Mouse (Mus musculus): ENCODE results near the gene Kdelr1. TPM values are rescaled to one million over a fixed set of nuclear protein-coding genes. Genes with fewer than 3 reads are reported as not detected.

Kdelr1 gene
- polyA plus RNA-seq, 1 experiment from 2014 or later, result 73.7 TPM

DNA sequence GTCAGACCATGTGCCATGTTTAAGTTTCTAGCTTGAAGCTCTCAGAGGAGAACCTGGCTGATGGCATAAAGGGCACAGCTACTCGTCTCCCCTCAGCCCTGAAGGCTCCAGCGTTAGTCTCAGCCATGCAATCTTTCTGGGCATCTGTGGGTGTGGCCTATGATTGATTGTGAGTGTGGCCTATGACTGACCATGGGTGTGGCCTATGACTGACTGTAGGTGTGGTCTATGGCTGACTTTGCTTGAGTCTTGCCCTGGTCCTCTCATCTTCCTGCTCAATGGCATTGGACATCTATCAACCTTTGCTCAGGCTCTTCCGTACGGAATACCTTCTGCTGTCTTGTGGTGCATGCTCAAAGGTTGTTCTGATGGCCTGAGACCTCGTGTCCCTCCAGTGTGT is 29.0 kb downstream of the Kdelr1 start:
- ATAC-seq (ENCODE audit: low FRiP score, low read depth), result no peak
- peaks cover 10% of the 10 kb centered on the region for H3K4me1 ChIP-seq
- no peak overlapping the region for H3K27ac ChIP-seq
- 56% methylated on average over 5 of the region's 5 CpGs for WGBS
- H3K9me3 ChIP-seq, result no peaks in the 10 kb centered on the region
- H3K9ac ChIP-seq, result no peak overlapping the region
- no peak overlapping the region for H3K4me2 ChIP-seq (replicated peaks)
- H3K36me3 ChIP-seq, result no peaks in the 10 kb centered on the region; the same call in 1 of the 2 replicates
- no peak overlapping the region for H3K4me3 ChIP-seq
- H3K27me3 ChIP-seq, result no peaks in the 10 kb centered on the region

DNA sequence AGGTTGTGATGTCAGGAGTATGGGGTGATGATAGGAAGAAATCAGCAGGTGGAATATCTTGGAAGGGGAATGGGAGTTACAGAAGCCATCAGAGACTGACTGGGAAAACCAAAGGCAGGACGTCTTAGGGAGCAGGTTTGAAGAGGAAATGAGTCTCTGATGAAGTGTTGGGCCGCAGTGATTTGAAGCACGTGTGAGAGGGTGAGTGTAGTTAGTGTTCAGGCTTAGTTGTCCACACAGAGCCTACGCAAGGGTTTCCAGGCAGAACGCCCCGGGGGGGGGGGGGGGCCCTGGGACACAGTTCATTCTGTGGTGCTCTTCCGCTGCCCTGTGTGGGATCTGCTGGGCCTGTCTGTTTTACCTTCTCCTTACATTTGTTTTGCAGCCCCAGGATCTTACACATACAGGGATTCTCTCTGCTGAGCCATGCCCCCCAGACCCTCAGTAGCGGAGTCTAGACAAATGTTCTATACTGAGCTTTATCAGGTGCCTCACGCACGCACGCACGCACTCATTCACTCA is 30.0 kb downstream of the Kdelr1 start:
- no peaks in the 10 kb centered on the region; the same call in 1 of the 2 replicates for H3K36me3 ChIP-seq
- no peak overlapping the region for H3K4me3 ChIP-seq
- H3K4me2 ChIP-seq (replicated peaks), result no peak overlapping the region
- no peaks in the 10 kb centered on the region for H3K9me3 ChIP-seq
- H3K4me1 ChIP-seq, result peaks cover 6% of the 10 kb centered on the region
- ATAC-seq (ENCODE audit: low FRiP score, low read depth), result no peak
- H3K27ac ChIP-seq, result 0 out of 2 replicates have a peak overlapping the region, but pooled peaks have one; percentile 39
- WGBS, result 65% methylated on average over 12 of the region's 12 CpGs
- H3K27me3 ChIP-seq, result no peaks in the 10 kb centered on the region
- no peak overlapping the region for H3K9ac ChIP-seq

DNA sequence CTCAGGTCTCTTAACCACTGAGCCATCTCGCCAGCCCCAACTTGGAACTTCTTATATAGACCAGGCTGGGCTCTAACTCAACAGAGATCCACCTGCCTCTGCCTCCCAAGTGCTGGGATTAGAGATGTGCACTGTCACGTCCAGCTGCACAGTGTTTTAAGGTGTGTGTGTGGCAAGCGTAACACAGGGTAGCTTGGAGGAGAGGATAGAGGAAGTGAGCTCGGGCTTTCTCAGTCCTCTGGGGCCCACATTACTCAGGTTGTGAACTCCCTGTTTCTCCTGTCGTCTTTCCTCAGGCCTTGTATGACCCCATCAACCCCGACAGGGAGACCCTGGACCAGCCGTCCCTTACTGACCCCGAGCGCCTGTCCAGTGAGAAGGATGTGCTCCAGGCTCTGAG is 34.0 kb downstream of the Kdelr1 start:
- H3K27ac ChIP-seq, result no peak overlapping the region
- H3K9me3 ChIP-seq, result no peaks in the 10 kb centered on the region; the same call in 1 of the 2 replicates
- no peak overlapping the region for H3K9ac ChIP-seq
- ATAC-seq (ENCODE audit: low FRiP score, low read depth), result no peak
- H3K4me3 ChIP-seq, result no peak overlapping the region
- no peaks in the 10 kb centered on the region for H3K27me3 ChIP-seq
- no peaks in the 10 kb centered on the region for H3K4me1 ChIP-seq
- 93% methylated on average over 9 of the region's 9 CpGs for WGBS
- peaks cover 36% of the 10 kb centered on the region for H3K36me3 ChIP-seq
- no peak overlapping the region for H3K4me2 ChIP-seq (replicated peaks)

DNA sequence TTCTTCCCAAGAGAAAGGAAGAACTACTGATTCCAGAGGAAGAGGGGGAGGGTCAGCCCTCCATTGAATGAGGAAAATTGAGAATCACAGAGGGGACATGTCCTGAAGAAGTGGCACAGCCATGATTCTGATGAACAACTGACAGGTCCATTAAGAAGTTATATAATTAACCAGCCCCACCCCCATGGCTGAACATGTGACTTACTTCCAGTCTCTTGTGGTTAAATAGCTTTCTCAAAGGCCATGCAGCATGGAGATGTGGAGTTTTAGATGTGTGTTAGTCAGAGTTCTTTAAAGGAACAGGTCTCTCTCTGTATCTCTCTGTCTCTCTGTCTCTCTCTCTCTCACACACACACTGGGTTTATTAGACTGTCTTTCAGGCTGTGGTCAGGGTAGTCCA is 35.8 kb downstream of the Kdelr1 start:
- H3K4me2 ChIP-seq (replicated peaks), result no peak overlapping the region
- peaks cover 36% of the 10 kb centered on the region for H3K36me3 ChIP-seq
- no peak for ATAC-seq (ENCODE audit: low FRiP score, low read depth)
- H3K27ac ChIP-seq, result no peak overlapping the region
- H3K27me3 ChIP-seq, result no peaks in the 10 kb centered on the region
- H3K4me1 ChIP-seq, result no peaks in the 10 kb centered on the region
- no peaks in the 10 kb centered on the region; the same call in 1 of the 2 replicates for H3K9me3 ChIP-seq
- no peak overlapping the region for H3K9ac ChIP-seq
- no peak overlapping the region for H3K4me3 ChIP-seq

DNA sequence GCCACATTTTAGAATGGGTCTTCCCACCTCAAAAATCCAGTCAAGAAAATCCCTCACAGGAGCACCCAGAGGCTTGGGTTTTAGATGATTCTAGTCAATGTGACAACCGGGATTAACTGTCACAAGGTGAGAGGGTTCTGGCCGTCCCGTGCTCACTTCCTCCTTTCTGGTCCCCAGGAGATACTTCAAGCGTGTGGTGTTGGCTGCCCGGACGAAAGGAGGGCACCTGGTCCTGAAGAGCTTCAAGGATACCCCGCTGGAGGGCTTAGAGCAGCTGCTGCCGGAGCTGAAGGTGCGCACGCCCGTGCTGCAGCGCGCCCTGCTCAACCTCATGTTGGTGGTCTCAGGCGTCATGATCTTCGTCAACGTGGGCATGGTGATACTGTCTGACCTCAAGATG is 36.6 kb downstream of the Kdelr1 start:
- H3K4me3 ChIP-seq, result no peak overlapping the region
- H3K9me3 ChIP-seq, result no peaks in the 10 kb centered on the region; the same call in 1 of the 2 replicates
- no peak overlapping the region for H3K4me2 ChIP-seq (replicated peaks)
- H3K27me3 ChIP-seq, result no peaks in the 10 kb centered on the region
- no peak overlapping the region for H3K27ac ChIP-seq
- peaks cover 36% of the 10 kb centered on the region for H3K36me3 ChIP-seq
- peaks cover under 1% of the 10 kb centered on the region; the same call in 1 of the 2 replicates for H3K4me1 ChIP-seq
- H3K9ac ChIP-seq, result no peak overlapping the region
- no peak for ATAC-seq (ENCODE audit: low FRiP score, low read depth)
- WGBS, result 93% methylated on average over 16 of the region's 16 CpGs

DNA sequence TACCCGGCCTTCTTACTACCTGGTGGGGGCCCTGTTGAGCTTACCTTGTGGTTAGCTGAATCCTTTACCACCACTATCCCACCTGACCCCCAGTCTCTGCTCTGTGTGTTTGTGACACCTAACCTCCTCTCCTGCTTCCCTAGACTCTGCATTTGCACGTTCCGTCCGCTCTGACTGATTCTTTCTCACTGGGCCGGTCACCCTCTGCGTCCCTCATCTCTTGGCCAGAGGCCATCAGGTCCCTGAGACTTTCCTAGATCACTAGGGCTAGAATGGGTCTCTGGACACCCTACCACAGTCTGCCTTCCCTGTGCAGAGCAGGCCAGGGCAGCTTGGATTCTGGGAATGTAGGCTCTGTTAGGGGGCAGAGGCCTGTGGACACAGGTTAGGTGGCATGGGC is 41.5 kb downstream of the Kdelr1 start:
- H3K27ac ChIP-seq, result peak overlapping the region; percentile 39
- H3K36me3 ChIP-seq, result peaks cover 29% of the 10 kb centered on the region
- no peak overlapping the region for H3K4me3 ChIP-seq
- no peaks in the 10 kb centered on the region; the same call in 1 of the 2 replicates for H3K9me3 ChIP-seq
- H3K27me3 ChIP-seq, result no peaks in the 10 kb centered on the region
- peak overlapping the region; percentile 26; the same call in 1 of the 2 replicates for H3K9ac ChIP-seq
- no peak for ATAC-seq (ENCODE audit: low FRiP score, low read depth)
- peaks cover 32% of the 10 kb centered on the region for H3K4me1 ChIP-seq
- 87% methylated on average over 6 of the region's 6 CpGs for WGBS
- H3K4me2 ChIP-seq (replicated peaks), result no peak overlapping the region; the same call in 1 of the 2 replicates

DNA sequence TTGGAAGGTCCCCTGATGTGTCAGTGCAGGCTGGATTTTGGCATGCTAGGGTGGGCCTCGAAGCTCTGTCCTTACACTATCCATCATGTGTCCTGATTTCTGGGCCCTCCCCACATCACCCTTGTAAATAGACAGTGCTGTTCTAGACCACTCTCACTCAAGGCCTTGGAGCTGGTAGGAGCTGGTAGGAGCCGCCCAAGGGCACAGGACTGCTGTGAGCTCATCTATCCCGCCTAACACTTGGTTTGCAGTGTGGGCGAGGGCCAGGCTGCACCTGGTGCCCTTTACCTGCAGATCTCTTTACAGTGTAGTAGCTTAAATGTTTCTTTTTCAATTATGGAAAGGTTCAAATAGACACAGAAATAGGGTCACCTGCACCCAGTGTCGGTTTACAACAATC is 42.4 kb downstream of the Kdelr1 start:
- Histone ChIP-seq H3K4me2 (replicated peaks) (no peak overlapping the region), H3K27me3 (no peaks in the 10 kb centered on the region), H3K4me3 (no peak overlapping the region), H3K9ac (no peak overlapping the region), H3K4me1 (peaks cover 41% of the 10 kb centered on the region), H3K36me3 (peaks cover 22% of the 10 kb centered on the region), H3K27ac (no peak overlapping the region), H3K9me3 (no peaks in the 10 kb centered on the region; the same call in 1 of the 2 replicates)
- no peak for ATAC-seq (ENCODE audit: low FRiP score, low read depth)
- 85% methylated on average over 5 of the region's 5 CpGs for WGBS

DNA sequence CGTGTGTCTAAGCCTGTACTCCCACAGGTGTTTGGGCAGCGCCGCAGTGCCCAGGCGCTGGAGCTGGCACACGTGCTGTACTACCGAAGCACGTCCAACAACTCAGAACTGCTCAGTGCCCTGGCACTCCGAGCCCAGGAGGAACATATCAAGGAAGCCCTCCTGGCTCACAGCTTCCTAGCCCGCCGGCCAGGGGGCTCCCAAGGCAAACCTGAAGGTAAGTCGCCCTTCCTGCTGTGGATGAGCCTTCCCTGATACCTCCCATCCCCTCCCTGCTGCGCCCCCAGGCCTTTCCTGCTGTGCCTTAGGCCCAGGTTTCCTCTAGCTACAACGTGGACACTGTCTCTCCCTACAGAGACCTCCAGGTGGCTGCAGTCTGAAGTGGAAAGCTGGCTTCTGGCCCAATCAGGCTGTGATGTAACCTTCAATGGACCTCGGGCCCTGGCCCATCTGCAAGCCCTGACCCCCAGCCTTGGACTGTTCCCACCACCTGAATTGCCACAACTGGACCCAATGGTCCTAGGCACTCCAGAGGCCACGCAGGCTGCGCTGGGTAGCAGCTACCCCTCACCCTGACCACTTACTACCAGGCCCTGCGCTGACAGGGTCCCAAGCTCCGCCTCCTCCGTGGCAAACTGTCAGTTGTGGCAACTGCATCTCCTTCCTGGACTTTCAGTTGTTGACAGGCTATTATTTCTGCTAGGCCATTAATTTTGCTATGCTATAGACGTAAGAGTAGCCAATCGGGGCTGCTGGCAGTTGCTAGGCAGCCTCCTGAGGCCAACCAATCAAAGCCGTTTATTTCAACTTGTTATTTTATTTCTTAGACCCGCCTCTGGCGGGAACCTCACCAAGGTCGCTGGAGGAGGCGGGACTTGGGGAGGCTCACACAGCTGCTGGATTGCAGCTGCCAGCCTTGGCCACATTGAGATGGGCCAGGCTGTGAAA is 43.8 kb downstream of the Kdelr1 start:
- 33% methylated on average over 26 of the region's 26 CpGs for WGBS

DNA sequence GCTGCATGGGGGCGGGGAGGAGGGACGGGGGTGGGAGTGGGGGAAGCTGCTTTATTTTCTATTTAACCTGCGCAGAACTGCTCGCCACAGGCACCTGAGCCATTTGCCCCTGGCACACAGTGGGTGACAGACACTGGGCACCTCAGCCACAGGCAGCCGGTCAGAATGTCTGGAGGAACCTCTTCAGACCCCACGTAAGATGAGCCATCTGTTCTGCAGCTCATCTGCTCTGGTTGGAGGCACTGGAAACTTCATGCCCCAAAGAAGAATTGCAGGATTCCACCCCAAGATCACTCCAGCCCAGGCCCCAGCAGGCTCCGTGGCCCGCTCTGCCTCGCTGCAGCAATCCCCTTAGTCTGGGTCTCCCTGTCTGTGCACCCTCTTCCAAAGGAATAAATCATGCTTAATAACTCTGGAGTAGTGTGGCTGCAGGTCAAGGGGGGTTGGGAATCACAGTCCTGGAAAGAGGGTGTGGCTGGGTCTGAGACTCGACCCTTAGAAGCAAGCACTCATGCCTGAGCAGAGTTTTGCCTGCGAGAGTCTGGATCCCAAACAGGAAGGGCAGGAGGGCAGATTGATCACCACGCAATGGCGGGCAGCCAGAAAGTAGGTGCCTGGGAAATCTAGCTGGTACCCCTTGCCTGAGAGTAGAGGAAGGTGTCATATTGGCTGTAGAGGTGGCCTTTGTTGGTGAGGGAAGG is 44.6 kb downstream of the Kdelr1 start:
- Histone ChIP-seq H3K9me3 (no peaks in the 10 kb centered on the region), H3K4me3 (peak overlapping the region; percentile 37), H3K9ac (peak overlapping the region; percentile 60), H3K4me1 (peaks cover 63% of the 10 kb centered on the region), H3K36me3 (peaks cover 9% of the 10 kb centered on the region), H3K27ac (peak overlapping the region; percentile 93), H3K4me2 (replicated peaks) (peak overlapping the region; percentile 65), H3K27me3 (no peaks in the 10 kb centered on the region)
- 19% methylated on average over 13 of the region's 13 CpGs for WGBS
- peak; percentile 9 for ATAC-seq (ENCODE audit: low FRiP score, low read depth)

More for the DNA sequence above, 43.8 kb downstream of the Kdelr1 start:
- no peaks in the 10 kb centered on the region for H3K27me3 ChIP-seq
- peaks cover 55% of the 10 kb centered on the region for H3K4me1 ChIP-seq
- H3K9ac ChIP-seq, result peak overlapping the region; percentile 67
- H3K9me3 ChIP-seq, result no peaks in the 10 kb centered on the region
- peak; percentile 87 for ATAC-seq (ENCODE audit: low FRiP score, low read depth)
- peak overlapping the region; percentile 37 for H3K4me3 ChIP-seq
- H3K36me3 ChIP-seq, result peaks cover 10% of the 10 kb centered on the region
- H3K4me2 ChIP-seq (replicated peaks), result peak overlapping the region; percentile 65
- H3K27ac ChIP-seq, result peak overlapping the region; percentile 93

DNA sequence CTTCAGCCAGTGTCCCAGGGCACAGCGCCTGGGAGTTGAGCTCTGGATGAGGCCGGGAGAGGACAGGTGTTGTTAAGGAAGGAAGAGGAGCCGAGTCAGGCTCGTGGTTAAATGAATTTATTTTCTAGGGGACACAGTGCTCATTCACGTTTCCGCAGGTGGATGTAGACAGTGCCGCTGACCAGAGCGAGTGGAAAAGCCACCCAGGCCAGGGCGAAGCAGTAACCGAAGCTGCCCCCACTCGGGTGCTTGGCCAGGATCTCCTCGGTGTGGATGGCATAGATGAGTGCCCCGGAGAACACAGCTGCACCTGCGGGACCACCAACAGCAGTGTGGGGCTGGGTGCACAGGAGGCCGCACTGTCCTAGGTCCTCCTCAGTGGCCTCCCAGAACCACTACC is 45.4 kb downstream of the Kdelr1 start:
- peak overlapping the region; percentile 65 for H3K4me2 ChIP-seq (replicated peaks)
- no peak for ATAC-seq (ENCODE audit: low FRiP score, low read depth)
- 85% methylated on average over 15 of the region's 15 CpGs for WGBS
- peak overlapping the region; percentile 93 for H3K27ac ChIP-seq
- H3K4me3 ChIP-seq, result 0 out of 2 replicates have a peak overlapping the region, but pooled peaks have one; percentile 37
- peak overlapping the region; percentile 60 for H3K9ac ChIP-seq
- H3K27me3 ChIP-seq, result no peaks in the 10 kb centered on the region
- peaks cover 71% of the 10 kb centered on the region for H3K4me1 ChIP-seq
- H3K9me3 ChIP-seq, result no peaks in the 10 kb centered on the region
- H3K36me3 ChIP-seq, result peaks cover 9% of the 10 kb centered on the region

DNA sequence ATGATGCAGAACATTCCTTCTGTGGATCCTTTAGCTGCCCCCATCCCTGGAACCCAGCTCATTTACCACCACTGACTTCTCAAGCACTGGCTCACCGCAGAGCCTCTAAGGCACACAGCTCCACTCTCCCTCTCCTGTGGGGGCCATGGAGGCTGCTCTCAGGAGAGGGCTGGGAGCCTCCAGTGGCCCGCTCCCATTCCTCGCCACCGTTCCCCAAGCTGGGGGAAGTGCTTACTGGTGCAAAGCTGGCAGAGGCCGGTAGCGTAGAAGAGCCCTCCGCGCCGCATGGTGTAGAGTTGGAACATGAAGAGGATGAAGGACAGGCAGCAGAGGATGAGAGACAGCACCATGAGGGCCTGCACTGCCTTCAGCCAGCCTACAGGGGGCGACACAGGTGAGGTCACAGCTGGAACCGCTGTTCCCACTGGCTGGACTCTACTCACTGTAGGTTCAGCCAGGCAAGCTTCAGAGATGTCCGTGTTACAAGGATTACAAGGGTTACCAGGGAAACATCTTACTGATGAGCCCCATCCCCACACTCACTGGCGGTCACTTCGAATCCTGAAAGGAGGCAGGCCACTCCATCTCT is 46.6 kb downstream of the Kdelr1 start:
- Histone ChIP-seq H3K27me3 (no peaks in the 10 kb centered on the region), H3K4me2 (replicated peaks) (peak overlapping the region; percentile 75), H3K9ac (0 out of 2 replicates have a peak overlapping the region, but pooled peaks have one; percentile 75), H3K4me1 (peaks cover 70% of the 10 kb centered on the region), H3K9me3 (no peaks in the 10 kb centered on the region), H3K27ac (no peak overlapping the region), H3K4me3 (peak overlapping the region; percentile 54), H3K36me3 (peaks cover 9% of the 10 kb centered on the region)
- WGBS, result 65% methylated on average over 14 of the region's 14 CpGs
- ATAC-seq (ENCODE audit: low FRiP score, low read depth), result no peak
